Mouse (Mus musculus): ENCODE measurements around the gene Eef1g. TPM values are rescaled to one million over a fixed set of nuclear protein-coding genes. Genes with fewer than 3 reads are reported as not detected.

Eef1g gene
- polyA plus RNA-seq, 1 experiment from 2014 or later, result 476 TPM

Other genes with a start within 250 kb of the Eef1g start
- gene Slc3a2, start 243.7 kb upstream of the Eef1g start, polyA plus RNA-seq (2016; fragmentation: Nextera tagmentation; extraction: Ambion mirVana), result 114 and 115 TPM in 2 replicates
- 92.4 and 96.6 TPM in 2 replicates for gene Wdr74, start 231.2 kb upstream of the Eef1g start, polyA plus RNA-seq (2016; fragmentation: Nextera tagmentation; extraction: Ambion mirVana)
- gene 1700092M07Rik, start 226.3 kb upstream of the Eef1g start, polyA plus RNA-seq (2016; fragmentation: Nextera tagmentation; extraction: Ambion mirVana), result 2.7 and 3.5 TPM in 2 replicates
- gene Stx5a, start 225.6 kb upstream of the Eef1g start, polyA plus RNA-seq (2016; fragmentation: Nextera tagmentation; extraction: Ambion mirVana), result 168 and 169 TPM in 2 replicates
- 219 and 237 TPM in 2 replicates for gene Nxf1, start 210.0 kb upstream of the Eef1g start, polyA plus RNA-seq (2016; fragmentation: Nextera tagmentation; extraction: Ambion mirVana)
- 206 and 215 TPM in 2 replicates for gene Tmem223, start 196.0 kb upstream of the Eef1g start, polyA plus RNA-seq (2016; fragmentation: Nextera tagmentation; extraction: Ambion mirVana)
- 50.2 and 51.5 TPM in 2 replicates for gene Tmem179b, start 192.6 kb upstream of the Eef1g start, polyA plus RNA-seq (2016; fragmentation: Nextera tagmentation; extraction: Ambion mirVana)
- 38.8 and 41.8 TPM in 2 replicates for gene Taf6l, start 180.6 kb upstream of the Eef1g start, polyA plus RNA-seq (2016; fragmentation: Nextera tagmentation; extraction: Ambion mirVana)
- 174 and 189 TPM in 2 replicates for gene Polr2g, start 168.5 kb upstream of the Eef1g start, polyA plus RNA-seq (2016; fragmentation: Nextera tagmentation; extraction: Ambion mirVana)
- 6.1 and 6.2 TPM in 2 replicates for gene Zbtb3, start 164.5 kb upstream of the Eef1g start, polyA plus RNA-seq (2016; fragmentation: Nextera tagmentation; extraction: Ambion mirVana)
- 70.3 and 77.2 TPM in 2 replicates for gene Ttc9c, start 147.7 kb upstream of the Eef1g start, polyA plus RNA-seq (2016; fragmentation: Nextera tagmentation; extraction: Ambion mirVana)
- 6.0 and 6.7 TPM in 2 replicates for gene Hnrnpul2, start 147.0 kb upstream of the Eef1g start, polyA plus RNA-seq (2016; fragmentation: Nextera tagmentation; extraction: Ambion mirVana)
- not detected in 2 replicates for gene AC129217.1, start 137.3 kb upstream of the Eef1g start, polyA plus RNA-seq (2016; fragmentation: Nextera tagmentation; extraction: Ambion mirVana)
- 43.1 and 43.2 TPM in 2 replicates for gene Bscl2, start 129.6 kb upstream of the Eef1g start, polyA plus RNA-seq (2016; fragmentation: Nextera tagmentation; extraction: Ambion mirVana)
- 10.7 and 12.0 TPM in 2 replicates for gene Gng3, start 127.8 kb upstream of the Eef1g start, polyA plus RNA-seq (2016; fragmentation: Nextera tagmentation; extraction: Ambion mirVana)
- 0.24 and 0.58 TPM in 2 replicates for gene Lrrn4cl, start 116.3 kb upstream of the Eef1g start, polyA plus RNA-seq (2016; fragmentation: Nextera tagmentation; extraction: Ambion mirVana)
- gene Ubxn1, start 95.5 kb upstream of the Eef1g start, polyA plus RNA-seq (2016; fragmentation: Nextera tagmentation; extraction: Ambion mirVana), result 184 and 185 TPM in 2 replicates
- 64.0 and 66.0 TPM in 2 replicates for gene Uqcc3, start 86.1 kb upstream of the Eef1g start, polyA plus RNA-seq (2016; fragmentation: Nextera tagmentation; extraction: Ambion mirVana)
- gene Lbhd1, start 83.3 kb upstream of the Eef1g start, polyA plus RNA-seq (2016; fragmentation: Nextera tagmentation; extraction: Ambion mirVana), result 82.5 and 112 TPM in 2 replicates
- not detected in 2 replicates for gene Gm49403, start 83.1 kb upstream of the Eef1g start, polyA plus RNA-seq (2016; fragmentation: Nextera tagmentation; extraction: Ambion mirVana)
- gene 1810009A15Rik, start 78.2 kb upstream of the Eef1g start, polyA plus RNA-seq (2016; fragmentation: Nextera tagmentation; extraction: Ambion mirVana), result 112 and 114 TPM in 2 replicates
- gene Gm49416, start 78.1 kb upstream of the Eef1g start, polyA plus RNA-seq (2016; fragmentation: Nextera tagmentation; extraction: Ambion mirVana), result not detected in 2 replicates
- gene Ints5, start 74.0 kb upstream of the Eef1g start, polyA plus RNA-seq (2016; fragmentation: Nextera tagmentation; extraction: Ambion mirVana), result 48.9 and 51.3 TPM in 2 replicates
- 116 and 117 TPM in 2 replicates for gene Ganab, start 69.0 kb upstream of the Eef1g start, polyA plus RNA-seq (2016; fragmentation: Nextera tagmentation; extraction: Ambion mirVana)
- gene B3gat3, start 46.7 kb upstream of the Eef1g start, polyA plus RNA-seq (2016; fragmentation: Nextera tagmentation; extraction: Ambion mirVana), result 53.5 and 53.6 TPM in 2 replicates
- gene Rom1, start 37.7 kb upstream of the Eef1g start, polyA plus RNA-seq (2016; fragmentation: Nextera tagmentation; extraction: Ambion mirVana), result 2.4 and 2.6 TPM in 2 replicates
- 34.6 and 34.9 TPM in 2 replicates for gene Eml3, start 37.5 kb upstream of the Eef1g start, polyA plus RNA-seq (2016; fragmentation: Nextera tagmentation; extraction: Ambion mirVana)
- 227 and 231 TPM in 2 replicates for gene Mta2, start 25.2 kb upstream of the Eef1g start, polyA plus RNA-seq (2016; fragmentation: Nextera tagmentation; extraction: Ambion mirVana)
- gene Tut1, start 13.2 kb upstream of the Eef1g start, polyA plus RNA-seq (2016; fragmentation: Nextera tagmentation; extraction: Ambion mirVana), result 37.9 and 39.7 TPM in 2 replicates
- 20.5 and 24.1 TPM in 2 replicates for gene Ahnak, start 22.2 kb downstream of the Eef1g start, polyA plus RNA-seq (2016; fragmentation: Nextera tagmentation; extraction: Ambion mirVana)
- gene Scgb1a1, start 120.9 kb downstream of the Eef1g start, polyA plus RNA-seq (2016; fragmentation: Nextera tagmentation; extraction: Ambion mirVana), result not detected in 2 replicates
- gene Asrgl1, start 168.6 kb downstream of the Eef1g start, polyA plus RNA-seq (2016; fragmentation: Nextera tagmentation; extraction: Ambion mirVana), result 23.2 and 24.0 TPM in 2 replicates